Mouse (Mus musculus): ENCODE results near the gene Olfr1388.
"Not testable (repeated sequence)": the region's sequence is repeated elsewhere in the genome, so short reads cannot be mapped to it uniquely, and the experiment has no call there.

Olfr1388 gene

GRCm38 (mm10) chr11:49436411-49436810, at the start of gene Olfr1388:
TSS of gene Olfr1388 (plus strand) at chr11:49436624.
- DNase-seq (ENCODE audit: low spot score): no peak

- not testable (repeated sequence) for DNase-seq (ENCODE audit: low spot score)
These were observed 43.7 kb upstream of the Olfr1388 start for GRCm38 (mm10) chr11:49392707-49393106.

- no peak for DNase-seq (ENCODE audit: low spot score)
These were observed 29.6 kb upstream of the Olfr1388 start for GRCm38 (mm10) chr11:49406784-49407183.

- DNase-seq (ENCODE audit: low spot score): no peak
These were observed 25.9 kb upstream of the Olfr1388 start for GRCm38 (mm10) chr11:49410540-49410939.

- no peak for DNase-seq (ENCODE audit: low spot score)
These were observed 13.7 kb upstream of the Olfr1388 start, which contains the start of gene Olfr1389 for GRCm38 (mm10) chr11:49422767-49423166. TSS of gene Olfr1389 (plus strand) at chr11:49423067.

GRCm38 (mm10) chr11:49425257-49425927, 11.0 kb upstream of the Olfr1388 start:
- no peak for DNase-seq (ENCODE audit: low spot score)

GRCm38 (mm10) chr11:49429641-49430040, 6.8 kb upstream of the Olfr1388 start:
- no peak for DNase-seq (ENCODE audit: low spot score)

GRCm38 (mm10) chr11:49455043-49455442, 18.6 kb downstream of the Olfr1388 start, which contains the start of gene Olfr1387:
TSS of gene Olfr1387 (plus strand) at chr11:49455343.
- DNase-seq (ENCODE audit: low spot score): no peak

- DNase-seq (ENCODE audit: low spot score): not testable (repeated sequence)
These were observed 28.3 kb downstream of the Olfr1388 start, which contains the start of gene Olfr1386 for GRCm38 (mm10) chr11:49464746-49465145. TSS of gene Olfr1386 (plus strand) at chr11:49465046.

- DNase-seq (ENCODE audit: low spot score): no peak
These were observed 49.5 kb downstream of the Olfr1388 start for GRCm38 (mm10) chr11:49485973-49486372.

GRCm38 (mm10) chr11:49488770-49489169, 52.3 kb downstream of the Olfr1388 start, which contains the start of gene Olfr1385:
TSS of gene Olfr1385 (plus strand) at chr11:49489070.
- not testable (repeated sequence) for DNase-seq (ENCODE audit: low spot score)
